Mouse (Mus musculus): ENCODE data around the gene Slc24a4. TPM values are rescaled to one million over a fixed set of nuclear protein-coding genes. Genes with fewer than 3 reads are reported as not detected.

Gene Slc24a4
- polyA plus RNA-seq, 1 experiment from 2014 or later = 0.38 TPM

- H3K4me2 ChIP-seq (ENCODE audit: low read depth, low read length) = no peak overlapping the region
- H3K27ac ChIP-seq (ENCODE audit: low read length) = no peak overlapping the region
- no peaks in the 10 kb centered on the region for H3K36me3 ChIP-seq (ENCODE audit: control insufficient read depth, insufficient read depth)
- no peak overlapping the region for H3K4me3 ChIP-seq (ENCODE audit: low read depth, low read length)
- ATAC-seq (ENCODE audit: low read depth) = no peak
- H3K9me3 ChIP-seq (replicated peaks; ENCODE audit: control insufficient read depth, low read length) = no peaks in the 10 kb centered on the region
- no peaks in the 10 kb centered on the region for H3K27me3 ChIP-seq (ENCODE audit: control insufficient read depth, insufficient read depth, low read depth, low read length)
- no peak overlapping the region for H3K9ac ChIP-seq (ENCODE audit: low read depth, low read length)
- WGBS (ENCODE audit: insufficient replicate concordance) = 63% methylated on average over 18 of the region's 18 CpGs
- no peaks in the 10 kb centered on the region for H3K4me1 ChIP-seq (ENCODE audit: control insufficient read depth, low read depth, low read length)
Observed at GRCm38 (mm10) chr12:102180371-102181074, 52.0 kb downstream of the Slc24a4 start.

- ATAC-seq (ENCODE audit: low read depth) = no peak
- H3K9ac ChIP-seq (ENCODE audit: low read depth, low read length) = no peak overlapping the region
- H3K9me3 ChIP-seq (replicated peaks; ENCODE audit: control insufficient read depth, low read length) = no peaks in the 10 kb centered on the region
- no peak overlapping the region for H3K4me2 ChIP-seq (ENCODE audit: low read depth, low read length)
- 31% methylated on average over 5 of the region's 5 CpGs for WGBS (ENCODE audit: insufficient replicate concordance)
- no peak overlapping the region for H3K4me3 ChIP-seq (ENCODE audit: low read depth, low read length)
- no peaks in the 10 kb centered on the region for H3K27me3 ChIP-seq (ENCODE audit: control insufficient read depth, insufficient read depth, low read depth, low read length)
- H3K27ac ChIP-seq (ENCODE audit: low read length) = no peak overlapping the region
- no peaks in the 10 kb centered on the region for H3K36me3 ChIP-seq (ENCODE audit: control insufficient read depth, insufficient read depth)
- H3K4me1 ChIP-seq (ENCODE audit: control insufficient read depth, low read depth, low read length) = no peaks in the 10 kb centered on the region
Observed at GRCm38 (mm10) chr12:102181799-102182357, 53.3 kb downstream of the Slc24a4 start.

- no peak overlapping the region for H3K4me3 ChIP-seq (ENCODE audit: low read depth, low read length)
- H3K4me2 ChIP-seq (ENCODE audit: low read depth, low read length) = no peak overlapping the region
- no peak for ATAC-seq (ENCODE audit: low read depth)
- no peaks in the 10 kb centered on the region for H3K4me1 ChIP-seq (ENCODE audit: control insufficient read depth, low read depth, low read length)
- H3K9me3 ChIP-seq (replicated peaks; ENCODE audit: control insufficient read depth, low read length) = no peaks in the 10 kb centered on the region
- no peak overlapping the region for H3K9ac ChIP-seq (ENCODE audit: low read depth, low read length)
- WGBS (ENCODE audit: insufficient replicate concordance) = 59% methylated on average over 6 of the region's 6 CpGs
- no peaks in the 10 kb centered on the region for H3K27me3 ChIP-seq (ENCODE audit: control insufficient read depth, insufficient read depth, low read depth, low read length)
- no peaks in the 10 kb centered on the region for H3K36me3 ChIP-seq (ENCODE audit: control insufficient read depth, insufficient read depth)
- no peak overlapping the region for H3K27ac ChIP-seq (ENCODE audit: low read length)
Observed at GRCm38 (mm10) chr12:102182621-102183020, 54.1 kb downstream of the Slc24a4 start.

DNA sequence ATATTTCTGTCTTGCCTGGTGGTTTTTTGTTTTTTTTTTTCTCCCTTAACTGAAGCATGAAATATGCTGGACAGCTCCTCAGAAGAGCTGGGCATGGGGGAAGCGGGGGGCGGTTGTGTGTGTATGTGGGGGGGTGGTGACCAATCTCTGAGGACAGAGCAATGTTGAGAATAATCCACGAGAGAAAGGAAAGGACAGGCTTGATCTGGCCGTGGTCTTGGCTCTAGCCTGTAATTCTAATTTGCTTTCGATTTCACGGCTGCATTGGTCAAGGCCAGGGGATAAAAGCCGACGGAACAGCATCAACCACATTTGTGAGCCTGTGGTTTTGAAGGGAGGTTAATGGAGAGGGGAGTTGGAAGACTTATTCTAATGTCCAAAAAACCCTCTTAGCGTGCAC is 54.7 kb downstream of the Slc24a4 start:
- H3K36me3 ChIP-seq (ENCODE audit: control insufficient read depth, insufficient read depth) = no peaks in the 10 kb centered on the region
- no peak for ATAC-seq (ENCODE audit: low read depth)
- WGBS (ENCODE audit: insufficient replicate concordance) = 45% methylated on average over 9 of the region's 9 CpGs

DNA sequence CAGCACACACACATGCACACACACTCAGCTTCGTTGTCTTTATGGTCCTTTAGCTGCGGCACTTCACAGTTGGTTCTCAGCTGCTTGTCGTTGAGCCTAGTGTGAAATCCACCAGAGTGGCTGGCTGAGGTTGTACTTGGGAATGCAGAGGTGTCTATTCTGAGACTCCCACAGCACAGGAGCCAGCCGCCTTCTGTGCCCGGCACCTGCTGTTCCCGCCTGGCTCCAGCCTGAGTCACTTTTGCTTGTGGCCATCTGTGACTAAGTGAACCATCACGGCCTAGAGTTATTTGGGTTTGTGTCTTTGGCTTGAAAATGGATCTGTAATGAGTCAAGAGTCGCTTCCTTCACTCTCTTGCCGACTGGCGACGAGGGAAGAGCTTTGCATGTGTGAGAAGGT is 62.3 kb downstream of the Slc24a4 start:
- ATAC-seq (ENCODE audit: low read depth) = no peak
- Histone ChIP-seq H3K9ac (ENCODE audit: low read depth, low read length) (no peak overlapping the region), H3K36me3 (ENCODE audit: control insufficient read depth, insufficient read depth) (no peaks in the 10 kb centered on the region), H3K27me3 (ENCODE audit: control insufficient read depth, insufficient read depth, low read depth, low read length) (no peaks in the 10 kb centered on the region), H3K4me1 (ENCODE audit: control insufficient read depth, low read depth, low read length) (no peaks in the 10 kb centered on the region), H3K27ac (ENCODE audit: low read length) (no peak overlapping the region), H3K4me2 (ENCODE audit: low read depth, low read length) (no peak overlapping the region), H3K4me3 (ENCODE audit: low read depth, low read length) (no peak overlapping the region), H3K9me3 (replicated peaks; ENCODE audit: control insufficient read depth, low read length) (no peaks in the 10 kb centered on the region)
- 64% methylated on average over 11 of the region's 11 CpGs for WGBS (ENCODE audit: insufficient replicate concordance)

More for the DNA sequence above, 54.7 kb downstream of the Slc24a4 start:
- Histone ChIP-seq H3K4me1 (ENCODE audit: control insufficient read depth, low read depth, low read length) (no peaks in the 10 kb centered on the region), H3K9ac (ENCODE audit: low read depth, low read length) (no peak overlapping the region), H3K4me3 (ENCODE audit: low read depth, low read length) (no peak overlapping the region), H3K27me3 (ENCODE audit: control insufficient read depth, insufficient read depth, low read depth, low read length) (no peaks in the 10 kb centered on the region), H3K4me2 (ENCODE audit: low read depth, low read length) (no peak overlapping the region), H3K9me3 (replicated peaks; ENCODE audit: control insufficient read depth, low read length) (no peaks in the 10 kb centered on the region), H3K27ac (ENCODE audit: low read length) (no peak overlapping the region)

DNA sequence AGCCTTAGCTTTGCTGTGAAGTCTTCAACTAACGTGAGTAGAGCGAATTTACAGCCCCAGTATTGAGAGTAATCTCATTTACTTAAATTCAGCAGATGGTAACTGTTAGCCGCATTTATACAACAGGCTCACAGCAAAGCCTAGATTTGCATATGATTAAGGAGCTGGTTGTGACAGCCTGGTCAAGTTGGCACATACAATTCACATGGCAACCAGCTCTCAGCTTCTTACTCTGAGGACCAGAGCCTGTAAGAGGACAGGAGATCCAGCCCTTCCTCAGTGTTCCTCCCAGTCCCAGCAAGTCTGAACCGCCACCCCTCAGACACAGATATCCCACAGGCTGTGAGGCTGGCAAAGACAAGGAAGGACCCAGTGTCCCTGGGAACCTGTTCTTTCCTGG is 73.0 kb downstream of the Slc24a4 start:
- ATAC-seq (ENCODE audit: low read depth) = no peak
- Histone ChIP-seq H3K27ac (ENCODE audit: low read length) (no peak overlapping the region), H3K4me1 (ENCODE audit: control insufficient read depth, low read depth, low read length) (no peaks in the 10 kb centered on the region), H3K9me3 (replicated peaks; ENCODE audit: control insufficient read depth, low read length) (no peaks in the 10 kb centered on the region), H3K36me3 (ENCODE audit: control insufficient read depth, insufficient read depth) (no peaks in the 10 kb centered on the region), H3K4me3 (ENCODE audit: low read depth, low read length) (no peak overlapping the region), H3K27me3 (ENCODE audit: control insufficient read depth, insufficient read depth, low read depth, low read length) (no peaks in the 10 kb centered on the region), H3K9ac (ENCODE audit: low read depth, low read length) (no peak overlapping the region), H3K4me2 (ENCODE audit: low read depth, low read length) (no peak overlapping the region)
- 56% methylated on average over 4 of the region's 4 CpGs for WGBS (ENCODE audit: insufficient replicate concordance)

DNA sequence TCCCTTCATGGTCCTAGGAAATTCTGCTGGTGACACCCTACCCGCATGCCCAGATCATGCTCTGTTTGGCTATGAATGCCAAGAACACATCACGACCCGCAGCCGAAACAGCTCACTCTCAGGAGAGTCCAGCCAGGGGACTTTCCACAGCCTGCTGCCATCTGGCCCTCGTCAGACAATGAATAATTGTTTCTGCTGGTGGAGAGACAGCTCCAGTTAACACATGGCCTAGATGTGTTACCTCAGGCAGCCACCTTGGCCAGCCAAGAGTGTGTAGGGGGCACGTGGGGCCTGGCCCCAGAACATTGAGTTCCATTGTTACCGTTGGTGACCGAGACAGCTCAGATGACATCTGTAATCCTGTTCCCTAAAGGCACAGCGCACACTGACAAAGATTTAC is 74.4 kb downstream of the Slc24a4 start:
- Histone ChIP-seq H3K4me1 (ENCODE audit: control insufficient read depth, low read depth, low read length) (no peaks in the 10 kb centered on the region), H3K4me3 (ENCODE audit: low read depth, low read length) (no peak overlapping the region), H3K36me3 (ENCODE audit: control insufficient read depth, insufficient read depth) (no peaks in the 10 kb centered on the region), H3K4me2 (ENCODE audit: low read depth, low read length) (no peak overlapping the region), H3K9me3 (replicated peaks; ENCODE audit: control insufficient read depth, low read length) (no peaks in the 10 kb centered on the region), H3K27me3 (ENCODE audit: control insufficient read depth, insufficient read depth, low read depth, low read length) (no peaks in the 10 kb centered on the region), H3K9ac (ENCODE audit: low read depth, low read length) (no peak overlapping the region), H3K27ac (ENCODE audit: low read length) (no peak overlapping the region)
- ATAC-seq (ENCODE audit: low read depth) = no peak
- WGBS (ENCODE audit: insufficient replicate concordance) = 66% methylated on average over 9 of the region's 9 CpGs

GRCm38 (mm10) chr12:102206471-102206870 is 77.9 kb downstream of the Slc24a4 start:
- Histone ChIP-seq H3K36me3 (ENCODE audit: control insufficient read depth, insufficient read depth) (no peaks in the 10 kb centered on the region), H3K27ac (ENCODE audit: low read length) (no peak overlapping the region), H3K9ac (ENCODE audit: low read depth, low read length) (no peak overlapping the region), H3K4me2 (ENCODE audit: low read depth, low read length) (no peak overlapping the region), H3K4me3 (ENCODE audit: low read depth, low read length) (no peak overlapping the region), H3K9me3 (replicated peaks; ENCODE audit: control insufficient read depth, low read length) (no peaks in the 10 kb centered on the region), H3K27me3 (ENCODE audit: control insufficient read depth, insufficient read depth, low read depth, low read length) (no peaks in the 10 kb centered on the region), H3K4me1 (ENCODE audit: control insufficient read depth, low read depth, low read length) (no peaks in the 10 kb centered on the region)
- WGBS (ENCODE audit: insufficient replicate concordance) = 33% methylated on average over 1 of the region's 1 CpGs
- no peak for ATAC-seq (ENCODE audit: low read depth)

DNA sequence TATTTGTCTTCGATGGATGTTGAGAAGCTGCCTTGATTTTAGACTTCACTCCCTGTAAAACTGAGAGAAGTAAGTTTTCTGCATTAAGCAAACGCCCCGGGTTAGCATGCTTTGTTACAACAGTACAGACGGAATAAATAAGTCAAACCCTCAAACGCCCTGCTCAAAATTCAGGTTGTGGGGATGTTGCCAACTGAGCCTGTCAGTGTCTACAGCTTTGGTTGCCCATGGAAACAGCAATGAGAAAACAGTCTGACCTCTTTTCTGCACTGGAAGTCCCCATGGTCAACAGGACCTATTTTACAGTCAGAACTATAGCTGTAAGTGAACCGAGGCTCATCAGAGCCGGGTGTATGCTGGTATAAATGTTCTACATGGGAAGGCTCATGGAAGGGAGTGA is 78.7 kb downstream of the Slc24a4 start:
- Histone ChIP-seq H3K4me3 (ENCODE audit: low read depth, low read length) (no peak overlapping the region), H3K27me3 (ENCODE audit: control insufficient read depth, insufficient read depth, low read depth, low read length) (no peaks in the 10 kb centered on the region), H3K27ac (ENCODE audit: low read length) (no peak overlapping the region), H3K4me2 (ENCODE audit: low read depth, low read length) (no peak overlapping the region), H3K9me3 (replicated peaks; ENCODE audit: control insufficient read depth, low read length) (no peaks in the 10 kb centered on the region), H3K4me1 (ENCODE audit: control insufficient read depth, low read depth, low read length) (no peaks in the 10 kb centered on the region), H3K9ac (ENCODE audit: low read depth, low read length) (no peak overlapping the region), H3K36me3 (ENCODE audit: control insufficient read depth, insufficient read depth) (no peaks in the 10 kb centered on the region)
- ATAC-seq (ENCODE audit: low read depth) = no peak
- 78% methylated on average over 7 of the region's 7 CpGs for WGBS (ENCODE audit: insufficient replicate concordance)
